Mouse (Mus musculus) small intestine, adult 2 months (tissue): Measurements from ENCODE around the gene Mpzl2.

Source experiments
- CTCF ChIP-seq: fragments of 200-500 bp; IDR thresholded peaks from 2 replicates; pipeline ENCODE4 v1.5.1; 2012; ENCODE audit warnings: low read depth, mild to moderate bottlenecking, control low read depth, inconsistent platforms, low read length, moderate library complexity, mixed read lengths; ENCODE audit not compliant: insufficient replicate concordance, insufficient read length; ENCODE audit errors: extremely low read depth
- POLR2A ChIP-seq: fragments of 200-500 bp; IDR thresholded peaks from 2 replicates; pipeline ENCODE4 v1.6.1; 2012; ENCODE audit warnings: low read depth, mild to moderate bottlenecking, control low read depth, inconsistent platforms, low read length, moderate library complexity

GRCm38 (mm10) chr9:45046973-45047372 lies 7.4 kb downstream of the Mpzl2 start:
- no peak for TF ChIP-seq CTCF
- TF ChIP-seq POLR2A = no peak
